Mouse (Mus musculus): ENCODE measurements around the gene C1qtnf7. TPM values are rescaled to one million over a fixed set of nuclear protein-coding genes. Genes with fewer than 3 reads are reported as not detected.

C1qtnf7 gene
- total RNA-seq, 2 experiments from 2014 or later = 0.36 to 1.6 TPM

DNA sequence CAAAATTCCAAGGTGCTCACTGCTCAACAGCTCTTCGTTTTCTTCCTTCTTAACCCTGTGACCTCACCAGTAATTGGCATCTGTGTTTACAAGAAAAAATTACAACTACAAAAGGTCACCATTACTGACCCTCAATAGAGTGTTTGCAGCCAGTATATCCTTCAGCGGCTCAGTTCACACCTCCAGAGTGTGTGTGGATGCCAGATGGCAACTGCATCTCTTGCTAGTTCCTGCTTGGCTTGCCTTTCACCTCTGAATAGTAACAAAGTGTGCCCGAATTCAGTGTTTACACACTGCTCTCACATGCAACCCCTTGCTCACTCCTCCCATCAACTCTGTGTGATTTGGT is 23.8 kb downstream of the C1qtnf7 start:
- no peak for DNase-seq (ENCODE audit: low spot score in 2 of 2)

DNA sequence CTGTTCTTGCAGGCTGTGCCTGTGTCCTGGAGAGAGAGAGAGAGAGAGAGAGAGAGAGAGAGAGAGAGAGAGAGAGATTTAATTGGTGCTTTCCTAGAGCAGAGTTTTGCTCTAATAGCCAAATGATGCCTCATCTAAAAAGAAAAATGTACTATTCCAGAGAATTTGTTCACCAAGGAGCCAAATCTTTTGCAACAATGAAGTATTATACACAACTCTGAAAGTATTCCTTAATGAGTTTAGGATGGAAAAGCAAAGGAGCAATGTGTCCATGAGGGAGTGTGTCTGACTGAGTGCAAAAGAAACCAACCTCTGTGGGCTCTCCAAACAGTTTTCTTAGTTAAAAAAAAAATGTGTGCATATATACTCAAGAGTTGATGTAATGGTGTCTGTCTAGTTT is 24.5 kb downstream of the C1qtnf7 start:
- no peak for DNase-seq (ENCODE audit: low spot score in 2 of 2)

DNA sequence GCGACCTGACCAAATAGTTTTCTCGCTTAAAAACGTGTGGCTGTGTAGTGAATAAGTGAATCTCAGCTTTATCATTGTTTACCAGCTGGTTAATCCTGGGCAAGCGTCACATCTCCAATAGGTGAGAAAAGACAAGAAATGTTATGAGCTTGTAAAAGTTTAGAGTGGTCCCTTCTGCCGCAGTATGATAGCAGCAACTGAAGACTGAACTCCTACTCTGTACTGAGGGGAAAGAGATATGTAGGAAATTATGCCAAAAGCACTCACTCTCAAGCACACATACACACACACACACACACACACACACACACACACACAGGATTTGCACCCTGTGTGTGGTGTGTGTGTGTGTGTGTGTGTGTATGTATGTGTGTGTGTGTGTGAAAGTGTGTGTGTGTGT is 26.2 kb downstream of the C1qtnf7 start:
- DNase-seq (ENCODE audit: low spot score in 2 of 2) = no peak

GRCm38 (mm10) chr5:43542246-43542845 is 27.0 kb downstream of the C1qtnf7 start:
- DNase-seq (ENCODE audit: low spot score in 2 of 2) = peak; percentile 53 to 75

- no peak for DNase-seq (ENCODE audit: low spot score in 2 of 2)
These were observed 34.6 kb downstream of the C1qtnf7 start for GRCm38 (mm10) chr5:43549951-43550350.

DNA sequence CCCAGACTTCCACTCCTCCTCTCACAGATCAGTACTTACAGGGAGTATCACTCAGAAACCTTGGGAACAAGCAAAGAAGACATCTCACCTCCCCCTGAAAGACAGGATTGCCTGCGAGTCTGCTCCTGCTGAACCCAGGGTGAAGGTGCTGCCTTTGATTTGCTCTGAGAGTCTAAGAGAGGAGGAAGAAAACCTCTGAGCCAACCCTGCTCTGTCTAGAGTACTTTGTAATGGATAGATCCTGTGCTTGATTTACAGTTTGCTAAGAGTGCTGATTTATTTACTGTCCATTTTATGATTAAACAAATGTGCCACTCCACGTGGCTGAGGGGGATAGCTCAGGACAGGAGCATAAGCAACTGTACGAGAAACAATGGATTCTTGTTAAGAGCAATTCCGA is 35.1 kb downstream of the C1qtnf7 start:
- no peak for DNase-seq (ENCODE audit: low spot score in 2 of 2)

GRCm38 (mm10) chr5:43554871-43555270 is 39.5 kb downstream of the C1qtnf7 start:
- no peak for DNase-seq (ENCODE audit: low spot score in 2 of 2)

- no peak for DNase-seq (ENCODE audit: low spot score in 2 of 2)
These were observed 40.1 kb downstream of the C1qtnf7 start for GRCm38 (mm10) chr5:43555406-43555805.

DNA sequence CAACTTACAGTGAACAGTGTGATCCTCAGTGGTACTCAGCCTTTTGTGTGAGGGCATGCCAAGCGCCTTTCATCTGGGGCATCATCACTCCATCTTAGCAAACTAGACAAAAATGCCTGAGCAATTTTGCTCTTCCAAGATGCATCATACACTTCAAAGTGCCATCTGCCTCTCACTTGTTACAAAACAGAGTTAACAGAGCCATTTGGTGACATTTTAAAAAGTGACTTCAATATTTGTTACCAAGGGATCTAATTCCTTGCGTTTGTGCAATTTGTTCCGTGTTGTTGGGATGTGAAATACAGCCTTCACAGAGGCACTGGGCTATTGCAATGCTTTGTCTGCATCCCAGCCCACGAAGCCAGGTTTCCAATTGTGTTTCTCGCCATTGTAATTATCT is 42.1 kb downstream of the C1qtnf7 start:
- peak; percentile 19 to 69 for DNase-seq (ENCODE audit: low spot score in 2 of 2)

- no peak for DNase-seq (ENCODE audit: low spot score in 2 of 2)
These were observed 46.4 kb downstream of the C1qtnf7 start for GRCm38 (mm10) chr5:43561639-43562252.

- DNase-seq (ENCODE audit: low spot score in 2 of 2) = no peak
These were observed 54.5 kb downstream of the C1qtnf7 start for GRCm38 (mm10) chr5:43569720-43570359.

GRCm38 (mm10) chr5:43582876-43583275 is 67.5 kb downstream of the C1qtnf7 start:
- peak in 1 of 2 experiments; percentile 58 for DNase-seq (ENCODE audit: low spot score in 2 of 2)

DNA sequence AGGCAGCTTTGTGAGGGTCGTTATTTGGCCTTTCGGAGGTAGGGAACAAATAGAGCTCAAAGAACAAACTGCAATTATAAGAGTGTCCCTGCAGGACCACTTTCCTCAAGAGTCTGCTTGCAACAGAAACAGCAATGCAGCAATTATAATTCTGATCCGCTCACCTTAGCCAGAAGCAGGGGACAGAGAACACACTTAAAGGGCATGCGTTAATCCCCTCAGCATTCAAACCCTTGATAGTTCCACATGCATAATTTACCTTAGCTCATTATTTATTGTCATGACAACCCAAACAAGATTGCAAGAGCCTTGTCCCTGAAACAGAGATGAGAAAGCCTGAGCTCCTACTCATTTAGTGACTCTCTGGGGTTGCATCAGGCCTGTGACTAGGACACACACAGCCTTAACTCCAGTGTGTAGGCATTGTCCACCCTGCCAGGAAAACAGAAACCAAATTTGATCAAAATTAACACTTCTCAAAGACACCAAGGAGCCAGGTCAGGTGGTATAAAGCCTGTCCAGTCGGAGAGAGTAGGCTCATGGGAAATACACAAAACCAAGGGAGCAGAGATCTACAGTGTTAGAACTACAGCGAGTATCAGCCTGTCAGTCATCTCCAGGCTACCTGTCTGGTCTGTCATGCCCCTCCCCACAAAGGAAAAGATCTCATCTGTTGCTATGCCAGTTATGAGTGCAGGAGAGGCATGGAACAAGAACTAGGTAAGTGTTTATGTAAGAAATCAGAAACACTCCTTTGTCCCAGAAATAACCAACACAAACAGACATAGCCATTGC is 68.2 kb downstream of the C1qtnf7 start:
- no peak for DNase-seq (ENCODE audit: low spot score in 2 of 2)

GRCm38 (mm10) chr5:43584464-43584863 is 69.1 kb downstream of the C1qtnf7 start:
- DNase-seq (ENCODE audit: low spot score in 2 of 2) = no peak

- DNase-seq (ENCODE audit: low spot score in 2 of 2) = no peak
These were observed 70.3 kb downstream of the C1qtnf7 start for GRCm38 (mm10) chr5:43585406-43586245.

DNA sequence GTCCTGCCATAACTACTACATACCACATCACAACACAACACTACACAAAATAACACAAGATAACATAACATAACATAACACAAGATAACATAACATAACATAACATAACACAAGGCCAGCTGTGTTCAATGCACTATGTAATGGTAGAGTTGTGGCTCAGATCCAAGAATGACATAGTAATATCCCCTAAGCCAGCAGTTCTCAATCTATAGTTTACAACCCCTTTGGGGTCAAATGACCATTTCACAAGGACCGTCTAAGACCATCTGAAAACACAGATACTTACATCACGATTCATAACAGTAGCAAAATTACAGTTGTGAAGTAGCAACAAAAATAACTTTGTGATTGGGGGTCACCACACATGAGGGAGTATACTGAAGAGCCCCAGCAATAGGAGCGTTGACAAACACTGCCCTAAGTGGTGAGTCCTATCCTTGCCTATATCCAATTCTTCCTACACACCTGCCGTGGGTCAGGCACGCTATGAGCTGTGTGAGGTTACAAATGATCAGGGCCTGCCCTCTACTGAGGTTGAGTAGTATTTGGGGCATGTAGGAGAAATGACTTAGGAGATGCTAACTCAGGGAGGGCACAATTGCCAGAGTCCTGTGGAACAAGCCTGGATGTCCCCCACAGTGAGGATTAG is 73.6 kb downstream of the C1qtnf7 start:
- DNase-seq (ENCODE audit: low spot score in 2 of 2) = no peak

DNA sequence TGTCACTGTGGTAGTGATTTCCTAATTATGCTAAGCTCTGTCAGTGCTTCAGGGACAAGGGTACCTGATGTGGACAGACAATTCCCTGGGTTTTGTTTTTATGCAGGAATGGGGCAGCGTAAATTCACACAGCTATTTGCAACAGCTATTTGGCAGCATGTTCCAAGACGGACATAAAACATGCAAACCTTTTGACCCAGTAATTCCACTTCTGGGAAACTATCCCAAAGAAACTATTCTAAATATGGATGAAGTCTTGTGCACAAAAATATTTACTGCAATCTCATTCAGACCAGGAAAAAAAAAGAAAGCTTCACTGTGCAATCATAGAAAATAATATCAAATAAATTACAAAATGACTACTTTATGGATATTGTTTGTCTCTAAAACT is 74.1 kb downstream of the C1qtnf7 start:
- DNase-seq (ENCODE audit: low spot score in 2 of 2) = no peak

GRCm38 (mm10) chr5:43590311-43590731 is 75.0 kb downstream of the C1qtnf7 start:
- no peak for DNase-seq (ENCODE audit: low spot score in 2 of 2)

DNA sequence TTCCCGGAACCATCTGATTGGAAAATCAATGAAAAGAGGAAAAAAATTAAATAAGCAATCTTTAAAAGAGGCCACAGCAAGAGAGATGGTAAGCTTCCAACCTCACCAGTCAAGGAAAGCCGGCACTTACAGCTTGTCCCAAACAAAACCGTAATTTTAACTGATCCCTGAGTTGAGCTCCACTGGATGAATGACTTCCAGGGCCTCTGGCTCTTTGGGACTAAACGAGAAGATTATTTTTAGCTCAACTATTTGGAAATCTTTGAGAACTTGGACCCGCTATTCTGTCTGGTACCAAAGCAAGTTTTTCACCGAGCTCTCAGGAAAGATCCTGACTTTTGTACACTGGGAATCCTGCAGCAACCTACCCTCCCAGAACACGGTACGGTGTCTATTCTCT is 86.3 kb downstream of the C1qtnf7 start:
- DNase-seq (ENCODE audit: low spot score in 2 of 2) = no peak

- no peak for DNase-seq (ENCODE audit: low spot score in 2 of 2)
These were observed 87.2 kb downstream of the C1qtnf7 start for GRCm38 (mm10) chr5:43602518-43602917.

- no peak for DNase-seq (ENCODE audit: low spot score in 2 of 2)
These were observed 88.2 kb downstream of the C1qtnf7 start for GRCm38 (mm10) chr5:43603559-43603958.

All from layer of hippocampus, adult 18-20 months (tissue).